Mouse (Mus musculus): Measurements from ENCODE around the gene Apoc2. TPM values are rescaled to one million over a fixed set of nuclear protein-coding genes. Genes with fewer than 3 reads are reported as not detected.

The Apoc2 gene
- polyA plus RNA-seq, 1 experiment from 2014 or later: 0.57 TPM

DNA sequence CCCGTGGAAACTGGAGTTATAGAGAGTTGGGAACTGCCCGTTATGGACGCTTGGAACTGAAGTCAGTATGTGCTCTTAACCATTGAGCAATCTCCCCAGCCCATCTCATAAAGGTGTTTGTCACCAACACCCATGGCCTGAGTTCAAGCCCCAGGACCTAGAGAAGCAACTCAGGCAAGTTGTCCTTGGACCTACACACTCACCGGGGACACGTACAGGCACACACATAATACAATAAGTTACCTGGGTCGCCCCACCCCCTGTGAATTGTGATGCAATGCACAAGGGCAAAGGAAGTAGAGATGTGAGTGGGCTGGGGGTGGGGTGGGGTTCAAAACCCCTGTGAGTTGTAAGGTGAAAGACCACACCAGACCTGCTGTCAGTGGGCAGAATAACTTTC, 8.8 kb upstream of the Apoc2 start:
- Histone ChIP-seq H3K27me3 (ENCODE audit: control insufficient read depth, insufficient read depth, low read length) (no peaks in the 10 kb centered on the region), H3K4me1 (ENCODE audit: control insufficient read depth in 2 of 2, insufficient read depth in 2 of 2, low read length in 2 of 2) (no peaks in the 10 kb centered on the region), H3K4me2 (ENCODE audit: low read length) (no peak overlapping the region), H3K9ac (ENCODE audit: low read length) (no peak overlapping the region), H3K4me3 (ENCODE audit: control insufficient read depth in 1 of 2, insufficient read depth in 1 of 2, low read depth in 1 of 2, low read length in 2 of 2) (no peak overlapping the region), H3K36me3 (ENCODE audit: control insufficient read depth, insufficient read depth, low read length) (no peaks in the 10 kb centered on the region), H3K27ac (replicated peaks in 1 of 2; ENCODE audit: control insufficient read depth in 1 of 2, insufficient read depth in 1 of 2, low read depth in 2 of 2, low read length in 2 of 2) (no peak overlapping the region), H3K9me3 (ENCODE audit: control insufficient read depth, low read length) (no peaks in the 10 kb centered on the region)
- 84% methylated on average over 6 of the region's 6 CpGs for WGBS
- ATAC-seq (ENCODE audit: insufficient number of reproducible peaks, insufficient read depth, low FRiP score, low read depth): no peak

DNA sequence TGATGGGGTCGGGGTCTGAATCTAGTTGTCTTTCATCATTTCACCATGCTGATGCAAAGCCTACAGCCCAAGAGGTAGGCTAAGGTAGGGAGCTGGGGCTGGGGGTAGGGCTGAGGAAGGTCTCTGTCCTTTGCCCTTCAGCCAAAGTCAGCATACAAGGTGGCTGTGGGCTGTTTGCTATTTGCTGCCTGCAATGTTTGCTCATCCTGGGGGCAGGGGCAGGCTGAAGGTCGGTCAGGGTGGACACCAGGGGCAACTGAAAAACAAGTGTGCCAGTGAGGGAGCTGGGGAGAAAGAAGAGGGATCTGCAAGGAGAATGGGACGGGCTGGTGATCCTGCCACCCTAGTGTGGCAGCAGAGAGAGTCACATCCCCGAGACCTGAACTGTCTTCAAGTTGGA, 7.6 kb upstream of the Apoc2 start:
- H3K27ac ChIP-seq (replicated peaks in 1 of 2; ENCODE audit: control insufficient read depth in 1 of 2, insufficient read depth in 1 of 2, low read depth in 2 of 2, low read length in 2 of 2): no peak overlapping the region
- no peak overlapping the region for H3K4me3 ChIP-seq (ENCODE audit: control insufficient read depth in 1 of 2, insufficient read depth in 1 of 2, low read depth in 1 of 2, low read length in 2 of 2)
- no peak overlapping the region for H3K9ac ChIP-seq (ENCODE audit: low read length)
- 56% methylated on average over 4 of the region's 4 CpGs for WGBS
- no peak overlapping the region for H3K4me2 ChIP-seq (ENCODE audit: low read length)
- no peaks in the 10 kb centered on the region for H3K9me3 ChIP-seq (ENCODE audit: control insufficient read depth, low read length)
- H3K36me3 ChIP-seq (ENCODE audit: control insufficient read depth, insufficient read depth, low read length): no peaks in the 10 kb centered on the region
- H3K4me1 ChIP-seq (ENCODE audit: control insufficient read depth in 2 of 2, insufficient read depth in 2 of 2, low read length in 2 of 2): peaks cover 0 to 4% of the 10 kb centered on the region in 2 experiments; a peak in 1 of 4 replicates
- H3K27me3 ChIP-seq (ENCODE audit: control insufficient read depth, insufficient read depth, low read length): no peaks in the 10 kb centered on the region
- no peak for ATAC-seq (ENCODE audit: insufficient number of reproducible peaks, insufficient read depth, low FRiP score, low read depth)

DNA sequence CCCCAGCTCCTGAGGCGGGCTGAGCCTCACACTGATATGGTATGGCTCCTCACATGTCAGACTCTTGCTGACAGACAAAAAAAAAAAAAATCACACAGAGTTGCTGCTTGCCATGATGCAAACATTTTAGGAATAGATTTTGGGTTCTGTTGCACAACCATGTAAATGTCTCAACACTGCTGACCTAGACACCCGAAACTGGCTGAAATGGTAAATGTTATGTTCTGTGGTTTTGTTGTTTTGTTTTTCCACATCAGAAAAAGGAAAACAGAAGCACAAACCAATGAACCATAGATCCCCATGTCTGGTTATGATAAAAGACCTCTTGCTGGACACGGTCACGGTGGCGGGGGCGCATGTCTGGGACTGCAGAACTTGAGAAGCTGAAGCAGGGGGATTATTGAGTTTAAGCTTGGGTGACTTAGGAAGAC, 6.0 kb upstream of the Apoc2 start:
- Histone ChIP-seq H3K27me3 (ENCODE audit: control insufficient read depth, insufficient read depth, low read length) (no peaks in the 10 kb centered on the region), H3K4me1 (ENCODE audit: control insufficient read depth in 2 of 2, insufficient read depth in 2 of 2, low read length in 2 of 2) (peaks cover 0 to 4% of the 10 kb centered on the region in 2 experiments; a peak in 1 of 4 replicates), H3K27ac (replicated peaks in 1 of 2; ENCODE audit: control insufficient read depth in 1 of 2, insufficient read depth in 1 of 2, low read depth in 2 of 2, low read length in 2 of 2) (no peak overlapping the region), H3K4me2 (ENCODE audit: low read length) (no peak overlapping the region), H3K9ac (ENCODE audit: low read length) (no peak overlapping the region), H3K36me3 (ENCODE audit: control insufficient read depth, insufficient read depth, low read length) (no peaks in the 10 kb centered on the region), H3K9me3 (ENCODE audit: control insufficient read depth, low read length) (no peaks in the 10 kb centered on the region), H3K4me3 (ENCODE audit: control insufficient read depth in 1 of 2, insufficient read depth in 1 of 2, low read depth in 1 of 2, low read length in 2 of 2) (no peak overlapping the region)
- no peak for ATAC-seq (ENCODE audit: insufficient number of reproducible peaks, insufficient read depth, low FRiP score, low read depth)
- WGBS: 82% methylated on average over 6 of the region's 6 CpGs

DNA sequence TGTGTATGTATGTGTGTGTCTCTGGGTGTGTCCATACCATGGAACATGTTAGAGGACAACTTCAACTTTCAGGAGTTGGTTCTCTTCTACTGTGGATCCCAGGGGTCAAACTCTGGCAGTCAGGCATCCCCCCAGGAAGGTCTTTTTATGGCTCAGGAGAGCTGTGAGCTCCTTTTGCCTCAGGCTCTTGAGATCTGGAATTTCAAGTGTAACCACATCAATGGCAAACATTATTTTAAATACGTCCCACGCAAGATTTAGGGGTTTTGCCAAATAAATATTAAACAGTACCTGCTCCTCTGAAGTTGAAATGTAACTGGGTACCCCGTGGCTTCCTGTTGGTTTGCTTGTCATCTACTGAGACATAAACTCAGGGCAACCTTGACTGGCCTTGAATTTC, 5.2 kb upstream of the Apoc2 start:
- no peak overlapping the region for H3K27ac ChIP-seq (replicated peaks in 1 of 2; ENCODE audit: control insufficient read depth in 1 of 2, insufficient read depth in 1 of 2, low read depth in 2 of 2, low read length in 2 of 2)
- no peak overlapping the region for H3K4me2 ChIP-seq (ENCODE audit: low read length)
- 62% methylated on average over 3 of the region's 3 CpGs for WGBS
- no peaks in the 10 kb centered on the region for H3K27me3 ChIP-seq (ENCODE audit: control insufficient read depth, insufficient read depth, low read length)
- H3K36me3 ChIP-seq (ENCODE audit: control insufficient read depth, insufficient read depth, low read length): no peaks in the 10 kb centered on the region
- H3K9ac ChIP-seq (ENCODE audit: low read length): no peak overlapping the region
- H3K9me3 ChIP-seq (ENCODE audit: control insufficient read depth, low read length): no peaks in the 10 kb centered on the region
- H3K4me1 ChIP-seq (ENCODE audit: control insufficient read depth in 2 of 2, insufficient read depth in 2 of 2, low read length in 2 of 2): peaks cover 0 to 4% of the 10 kb centered on the region in 2 experiments; a peak in 1 of 4 replicates
- no peak for ATAC-seq (ENCODE audit: insufficient number of reproducible peaks, insufficient read depth, low FRiP score, low read depth)
- no peak overlapping the region for H3K4me3 ChIP-seq (ENCODE audit: control insufficient read depth in 1 of 2, insufficient read depth in 1 of 2, low read depth in 1 of 2, low read length in 2 of 2)

DNA sequence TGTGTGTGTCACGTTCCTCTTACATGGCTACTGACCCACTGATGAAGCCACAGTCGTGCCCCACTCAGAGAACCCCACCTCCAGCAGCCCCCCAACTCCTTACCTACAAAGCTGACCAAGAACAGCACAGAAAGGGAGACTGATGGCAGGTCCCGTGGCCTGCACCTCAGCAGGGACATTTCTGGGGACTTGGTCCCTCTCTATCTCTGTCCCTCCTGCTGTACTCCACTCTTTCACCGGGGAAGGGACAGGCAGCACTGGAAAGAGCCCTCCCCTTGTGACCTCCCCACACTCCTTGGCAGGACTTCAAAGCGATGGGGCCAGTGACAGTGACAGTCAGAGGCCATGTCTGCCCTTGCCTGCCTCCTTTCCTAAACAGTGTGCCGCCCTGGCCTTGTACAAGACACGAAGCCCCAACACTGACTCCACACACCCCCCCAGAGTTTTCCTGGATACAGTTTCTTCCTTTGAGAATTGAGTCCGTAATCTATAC, 3.5 kb upstream of the Apoc2 start, which contains the start of the genes Gm44805 and Apoc4:
TSS of gene Gm44805 (minus strand) at position 222 of the 493 bp plus-strand sequence.
TSS of gene Apoc4 (minus strand) at position 278 of the 493 bp plus-strand sequence.
- H3K27ac ChIP-seq (replicated peaks in 1 of 2; ENCODE audit: control insufficient read depth in 1 of 2, insufficient read depth in 1 of 2, low read depth in 2 of 2, low read length in 2 of 2): no peak within 1 kb of the TSS

DNA sequence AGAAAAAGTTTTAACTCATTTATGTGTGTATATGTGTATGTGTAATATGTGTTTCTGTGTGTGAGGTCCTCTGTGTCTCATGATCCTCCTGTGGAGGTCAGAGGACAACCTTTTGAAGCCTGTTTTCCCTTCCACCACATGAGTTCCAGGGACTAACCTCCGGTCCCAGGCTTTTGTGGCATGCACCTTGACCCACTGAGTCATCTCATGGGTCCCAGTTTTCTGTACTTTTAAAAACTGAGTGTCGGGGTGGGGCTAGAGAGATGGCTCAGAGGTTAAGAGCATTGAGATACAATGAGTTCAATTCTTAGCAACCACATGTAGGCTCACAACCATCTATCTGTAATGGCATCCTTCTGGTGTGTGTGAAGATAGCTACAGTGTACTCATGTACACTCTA, 3.0 kb upstream of the Apoc2 start:
- H3K9ac ChIP-seq (ENCODE audit: low read length): no peak overlapping the region
- H3K27ac ChIP-seq (replicated peaks in 1 of 2; ENCODE audit: control insufficient read depth in 1 of 2, insufficient read depth in 1 of 2, low read depth in 2 of 2, low read length in 2 of 2): no peak overlapping the region
- no peaks in the 10 kb centered on the region for H3K9me3 ChIP-seq (ENCODE audit: control insufficient read depth, low read length)
- 91% methylated on average over 2 of the region's 2 CpGs for WGBS
- H3K4me2 ChIP-seq (ENCODE audit: low read length): no peak overlapping the region
- H3K27me3 ChIP-seq (ENCODE audit: control insufficient read depth, insufficient read depth, low read length): no peaks in the 10 kb centered on the region
- no peaks in the 10 kb centered on the region for H3K36me3 ChIP-seq (ENCODE audit: control insufficient read depth, insufficient read depth, low read length)
- no peak overlapping the region for H3K4me3 ChIP-seq (ENCODE audit: control insufficient read depth in 1 of 2, insufficient read depth in 1 of 2, low read depth in 1 of 2, low read length in 2 of 2)
- peaks cover 0 to 4% of the 10 kb centered on the region in 2 experiments; a peak in 1 of 4 replicates for H3K4me1 ChIP-seq (ENCODE audit: control insufficient read depth in 2 of 2, insufficient read depth in 2 of 2, low read length in 2 of 2)
- ATAC-seq (ENCODE audit: insufficient number of reproducible peaks, insufficient read depth, low FRiP score, low read depth): no peak

More for the DNA sequence above, 3.5 kb upstream of the Apoc2 start, which contains the start of the genes Gm44805 and Apoc4:
- H3K4me1 ChIP-seq (ENCODE audit: control insufficient read depth in 2 of 2, insufficient read depth in 2 of 2, low read length in 2 of 2): peaks cover 0 to 4% of the 10 kb centered on the region in 2 experiments; a peak in 1 of 4 replicates
- WGBS: 36% methylated on average over 8 of the region's 8 CpGs
- ATAC-seq (ENCODE audit: insufficient number of reproducible peaks, insufficient read depth, low FRiP score, low read depth): no peak
- H3K9ac ChIP-seq (ENCODE audit: low read length): 0 out of 2 replicates have a peak within 1 kb of the TSS, but pooled peaks have one; percentile 21
- H3K4me3 ChIP-seq (ENCODE audit: control insufficient read depth in 1 of 2, insufficient read depth in 1 of 2, low read depth in 1 of 2, low read length in 2 of 2): no peak within 1 kb of the TSS
- H3K27me3 ChIP-seq (ENCODE audit: control insufficient read depth, insufficient read depth, low read length): no peaks in the 10 kb centered on the region
- H3K9me3 ChIP-seq (ENCODE audit: control insufficient read depth, low read length): no peaks in the 10 kb centered on the region
- H3K36me3 ChIP-seq (ENCODE audit: control insufficient read depth, insufficient read depth, low read length): no peaks in the 10 kb centered on the region
- H3K4me2 ChIP-seq (ENCODE audit: low read length): no peak within 1 kb of the TSS

DNA sequence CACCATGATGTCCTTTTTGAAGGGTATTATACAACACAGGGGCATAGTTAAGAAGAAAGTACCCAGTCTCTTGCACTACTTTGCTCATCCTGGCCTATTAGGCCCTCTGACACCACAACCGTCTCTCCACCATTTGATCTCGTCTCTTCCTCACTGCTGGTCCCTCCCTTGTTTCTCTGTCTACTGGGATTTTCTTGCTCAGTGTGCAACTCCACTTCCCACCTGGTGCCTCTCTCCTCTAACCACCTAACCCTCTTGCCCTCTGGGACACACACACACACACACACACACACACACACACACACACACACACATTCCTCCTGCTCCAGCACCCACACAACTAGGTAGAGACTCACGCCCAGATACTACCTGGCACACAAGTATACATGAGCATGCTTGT, 1.2 kb upstream of the Apoc2 start:
- H3K4me2 ChIP-seq (ENCODE audit: low read length): no peak overlapping the region
- 89% methylated on average over 3 of the region's 3 CpGs for WGBS
- H3K9ac ChIP-seq (ENCODE audit: low read length): no peak overlapping the region
- H3K9me3 ChIP-seq (ENCODE audit: control insufficient read depth, low read length): no peaks in the 10 kb centered on the region
- H3K27me3 ChIP-seq (ENCODE audit: control insufficient read depth, insufficient read depth, low read length): no peaks in the 10 kb centered on the region
- ATAC-seq (ENCODE audit: insufficient number of reproducible peaks, insufficient read depth, low FRiP score, low read depth): no peak
- H3K27ac ChIP-seq (replicated peaks in 1 of 2; ENCODE audit: control insufficient read depth in 1 of 2, insufficient read depth in 1 of 2, low read depth in 2 of 2, low read length in 2 of 2): no peak overlapping the region
- H3K36me3 ChIP-seq (ENCODE audit: control insufficient read depth, insufficient read depth, low read length): no peaks in the 10 kb centered on the region
- no peak overlapping the region for H3K4me3 ChIP-seq (ENCODE audit: control insufficient read depth in 1 of 2, insufficient read depth in 1 of 2, low read depth in 1 of 2, low read length in 2 of 2)
- peaks cover 0 to 4% of the 10 kb centered on the region in 2 experiments; a peak in 1 of 4 replicates for H3K4me1 ChIP-seq (ENCODE audit: control insufficient read depth in 2 of 2, insufficient read depth in 2 of 2, low read length in 2 of 2)

DNA sequence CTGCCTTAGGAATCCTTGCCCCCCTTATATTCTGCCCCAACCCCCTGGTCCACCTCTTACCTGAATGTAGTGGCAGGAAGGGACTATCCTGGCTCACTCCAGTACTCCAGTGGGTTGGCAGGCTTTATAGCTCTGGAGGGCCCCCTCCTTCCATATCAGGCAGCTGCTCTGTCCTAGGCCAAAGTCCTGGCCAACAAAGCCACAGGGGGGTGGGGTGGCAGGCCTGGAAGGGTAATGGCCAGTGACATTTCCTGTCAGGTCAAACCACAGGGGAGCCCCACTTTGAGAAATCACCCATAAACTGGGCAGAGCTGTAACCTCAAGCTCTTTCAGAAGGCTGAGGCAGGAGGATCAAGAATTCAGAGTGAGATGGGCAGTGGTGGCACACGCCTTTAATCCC, 1.1 kb downstream of the Apoc2 start:
- no peak for ATAC-seq (ENCODE audit: insufficient number of reproducible peaks, insufficient read depth, low FRiP score, low read depth)
- 44% methylated on average over 1 of the region's 1 CpGs for WGBS

More for the DNA sequence above, 1.1 kb downstream of the Apoc2 start:
- H3K9ac ChIP-seq (ENCODE audit: low read length): no peak overlapping the region
- H3K4me1 ChIP-seq (ENCODE audit: control insufficient read depth in 2 of 2, insufficient read depth in 2 of 2, low read length in 2 of 2): peaks cover 0 to 4% of the 10 kb centered on the region in 2 experiments; a peak in 1 of 4 replicates
- no peaks in the 10 kb centered on the region for H3K36me3 ChIP-seq (ENCODE audit: control insufficient read depth, insufficient read depth, low read length)
- H3K9me3 ChIP-seq (ENCODE audit: control insufficient read depth, low read length): no peaks in the 10 kb centered on the region
- no peak overlapping the region for H3K4me2 ChIP-seq (ENCODE audit: low read length)
- H3K27ac ChIP-seq (replicated peaks in 1 of 2; ENCODE audit: control insufficient read depth in 1 of 2, insufficient read depth in 1 of 2, low read depth in 2 of 2, low read length in 2 of 2): no peak overlapping the region
- H3K4me3 ChIP-seq (ENCODE audit: control insufficient read depth in 1 of 2, insufficient read depth in 1 of 2, low read depth in 1 of 2, low read length in 2 of 2): no peak overlapping the region
- no peaks in the 10 kb centered on the region for H3K27me3 ChIP-seq (ENCODE audit: control insufficient read depth, insufficient read depth, low read length)
